Mouse (Mus musculus) 3T3-L1 (cell line): ENCODE data around the gene Alkbh2.

Experiments
- DNase-seq: peaks from one replicate; pipeline ENCODE4 v3.0.0-alpha.2; 2015; ENCODE audit warnings: low read depth, low spot score

Gene Alkbh2

GRCm38 (mm10) chr5:114101873-114102272 is 26.1 kb downstream of the Alkbh2 start:
- DNase-seq = no peak

GRCm38 (mm10) chr5:114100390-114101099 is 27.5 kb downstream of the Alkbh2 start:
- peak; percentile 20 for DNase-seq

GRCm38 (mm10) chr5:114099709-114100389 is 28.2 kb downstream of the Alkbh2 start:
- DNase-seq = peak; percentile 93

- peak; percentile 69 for DNase-seq
Observed at GRCm38 (mm10) chr5:114091057-114091807, 36.8 kb downstream of the Alkbh2 start, which contains the start of gene Svop. TSS of gene Svop (minus strand) at chr5:114091570.

GRCm38 (mm10) chr5:114090421-114091013 is 37.5 kb downstream of the Alkbh2 start:
- no peak for DNase-seq

GRCm38 (mm10) chr5:114087875-114088480 is 40.0 kb downstream of the Alkbh2 start:
- no peak for DNase-seq

- DNase-seq = no peak
Observed at GRCm38 (mm10) chr5:114085501-114085900, 42.5 kb downstream of the Alkbh2 start.

- no peak for DNase-seq
Observed at GRCm38 (mm10) chr5:114077009-114077408, 51.0 kb downstream of the Alkbh2 start.
